Mouse (Mus musculus): ENCODE results near the gene Fam45a.

- TF ChIP-seq CTCF (IDR thresholded peaks at IDR 0.05) (peak; percentile 59), EP300 (IDR thresholded peaks at IDR 0.05) (no peak)
Observed at GRCm38 (mm10) chr19:60874064-60874694, 62.8 kb downstream of the Fam45a start, which contains the start of gene Prdx3.

All from lung, postnatal 0 days (tissue).